Mouse (Mus musculus) testis, adult 2 months (tissue): ENCODE measurements around the gene Arcn1.

Source experiments
- CTCF ChIP-seq: fragments of 200-500 bp; IDR thresholded peaks from 2 replicates; pipeline ENCODE4 v1.5.1; 2012; ENCODE audit warnings: low read depth, mild to moderate bottlenecking, inconsistent platforms, low read length, moderate library complexity; ENCODE audit not compliant: control insufficient read depth, insufficient read depth, insufficient replicate concordance
- POLR2A ChIP-seq: fragments of 200-500 bp; IDR thresholded peaks from 2 replicates; pipeline ENCODE4 v1.6.1; 2012; ENCODE audit warnings: low read depth, mild to moderate bottlenecking, inconsistent platforms, low read length, moderate library complexity; ENCODE audit not compliant: control insufficient read depth

DNA sequence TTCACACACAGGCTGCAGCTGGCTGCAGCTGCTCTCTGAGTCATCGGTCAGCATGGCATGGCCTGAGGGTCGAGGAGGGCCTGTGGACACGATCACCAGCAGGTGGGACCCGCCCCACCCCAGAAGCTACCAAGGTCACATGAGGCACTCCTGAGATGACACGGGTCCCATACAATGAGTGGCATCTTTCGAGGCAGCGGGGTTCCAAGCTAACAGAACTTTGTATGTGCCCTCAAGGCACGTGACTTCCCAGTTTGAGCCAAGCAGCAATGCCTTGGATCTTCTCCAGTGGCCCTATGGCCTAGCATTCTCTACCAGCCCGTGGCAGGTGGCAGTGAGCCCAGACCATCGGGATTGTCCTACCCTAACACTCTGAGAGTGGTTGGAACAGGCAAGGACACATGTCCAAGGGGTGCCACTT is 49.8 kb downstream of the Arcn1 start:
- no peak for TF ChIP-seq CTCF
- no peak for TF ChIP-seq POLR2A
